Mouse (Mus musculus) retina, embryonic 14.5 days (tissue): ENCODE results near the gene Oas3.
"Not testable (repeated sequence)": the region's sequence is repeated elsewhere in the genome, so short reads cannot be mapped to it uniquely, and the experiment has no call there.

Experiments used
- DNase-seq: peaks from one replicate; pipeline ENCODE4 v3.0.0-alpha.2; 2015; ENCODE audit warnings: low spot score

Gene Oas3

GRCm38 (mm10) chr5:120777478-120777877, at the start of gene Oas3:
TSS of gene Oas3 (minus strand) at chr5:120777661.
- no peak for DNase-seq

GRCm38 (mm10) chr5:120818999-120819398, 41.5 kb upstream of the Oas3 start:
- DNase-seq = no peak

- peak; percentile 57 for DNase-seq
Observed at GRCm38 (mm10) chr5:120815949-120816348, 38.5 kb upstream of the Oas3 start.

- DNase-seq = no peak
Observed at GRCm38 (mm10) chr5:120813023-120813422, 35.6 kb upstream of the Oas3 start.

- DNase-seq = peak; percentile 84
Observed at GRCm38 (mm10) chr5:120811951-120812819, 34.7 kb upstream of the Oas3 start, which contains the start of gene Oas1c. TSS of gene Oas1c (minus strand) at chr5:120812514.

- DNase-seq = no peak
Observed at GRCm38 (mm10) chr5:120809171-120809570, 31.7 kb upstream of the Oas3 start.

GRCm38 (mm10) chr5:120806458-120806857, 29.0 kb upstream of the Oas3 start:
- peak; percentile 79 for DNase-seq

- DNase-seq = no peak
Observed at GRCm38 (mm10) chr5:120803596-120803995, 26.1 kb upstream of the Oas3 start.

- not testable (repeated sequence) for DNase-seq
Observed at GRCm38 (mm10) chr5:120798943-120799342, 21.5 kb upstream of the Oas3 start.

- DNase-seq = not testable (repeated sequence)
Observed at GRCm38 (mm10) chr5:120798147-120798546, 20.7 kb upstream of the Oas3 start.

- peak; percentile 62 for DNase-seq
Observed at GRCm38 (mm10) chr5:120795480-120796034, 18.1 kb upstream of the Oas3 start, which contains the start of gene Oas1e. TSS of gene Oas1e (minus strand) at chr5:120795530.

GRCm38 (mm10) chr5:120793043-120793442, 15.6 kb upstream of the Oas3 start:
- DNase-seq = peak; percentile 77

- DNase-seq = no peak
Observed at GRCm38 (mm10) chr5:120787042-120787441, 9.6 kb upstream of the Oas3 start.

GRCm38 (mm10) chr5:120782446-120782845, 5.0 kb upstream of the Oas3 start:
- no peak for DNase-seq

GRCm38 (mm10) chr5:120781646-120782045, 4.2 kb upstream of the Oas3 start:
- DNase-seq = no peak

GRCm38 (mm10) chr5:120779922-120780321, 2.5 kb upstream of the Oas3 start:
- DNase-seq = no peak

- no peak for DNase-seq
Observed at GRCm38 (mm10) chr5:120778941-120779340, 1.5 kb upstream of the Oas3 start.

- no peak for DNase-seq
Observed at GRCm38 (mm10) chr5:120776801-120777200, 660 bp downstream of the Oas3 start.

GRCm38 (mm10) chr5:120775287-120775985, 2.0 kb downstream of the Oas3 start:
- no peak for DNase-seq

- no peak for DNase-seq
Observed at GRCm38 (mm10) chr5:120769396-120769795, 8.1 kb downstream of the Oas3 start.

GRCm38 (mm10) chr5:120765010-120765409, 12.5 kb downstream of the Oas3 start:
- no peak for DNase-seq

- peak; percentile 66 for DNase-seq
Observed at GRCm38 (mm10) chr5:120761901-120762300, 15.6 kb downstream of the Oas3 start.

GRCm38 (mm10) chr5:120754215-120754614, 23.2 kb downstream of the Oas3 start:
- no peak for DNase-seq
